Mouse (Mus musculus) cortical plate, adult 2 months (tissue): ENCODE measurements around the gene Atp6v1c2.

Experiments
- CTCF ChIP-seq: fragments of 200-500 bp; IDR thresholded peaks from 2 replicates; pipeline ENCODE4 v1.5.1; 2011; ENCODE audit warnings: mild to moderate bottlenecking, control low read depth, low read length; ENCODE audit not compliant: insufficient read depth; ENCODE audit errors: extremely low read depth
- POLR2A ChIP-seq: fragments of 200-500 bp; IDR thresholded peaks from 2 replicates; pipeline ENCODE4 v1.6.1; 2011; ENCODE audit warnings: mild to moderate bottlenecking, low read length, control low read depth; ENCODE audit not compliant: insufficient read depth; ENCODE audit errors: extremely low read depth

- TF ChIP-seq CTCF (no peak), POLR2A (no peak)
These were observed 40.1 kb downstream of the Atp6v1c2 start for GRCm38 (mm10) chr12:17289060-17289459.
